Mouse (Mus musculus): ENCODE data around the gene Pan3. TPM values are rescaled to one million over a fixed set of nuclear protein-coding genes. Genes with fewer than 3 reads are reported as not detected.

Gene Pan3
- total and polyA plus RNA-seq, 3 experiments, result 11.2 to 122 (median 75.5) TPM

- peak; percentile 83 for DNase-seq
Observed at GRCm38 (mm10) chr5:147430936-147431839, 1.2 kb downstream of the Pan3 start.

- DNase-seq, result no peak
Observed at GRCm38 (mm10) chr5:147432927-147433326, 3.0 kb downstream of the Pan3 start.

- peak; percentile 29 for DNase-seq
Observed at GRCm38 (mm10) chr5:147435224-147435623, 5.3 kb downstream of the Pan3 start.

GRCm38 (mm10) chr5:147435751-147436150 lies 5.8 kb downstream of the Pan3 start:
- DNase-seq, result no peak

- no peak for DNase-seq
Observed at GRCm38 (mm10) chr5:147436491-147436890, 6.5 kb downstream of the Pan3 start.

- DNase-seq, result no peak
Observed at GRCm38 (mm10) chr5:147440996-147441507, 11.1 kb downstream of the Pan3 start.

- DNase-seq, result no peak
Observed at GRCm38 (mm10) chr5:147441979-147442378, 12.0 kb downstream of the Pan3 start.

- no peak for DNase-seq
Observed at GRCm38 (mm10) chr5:147442741-147443140, 12.8 kb downstream of the Pan3 start.

GRCm38 (mm10) chr5:147444298-147444697 lies 14.3 kb downstream of the Pan3 start:
- no peak for DNase-seq

- no peak for DNase-seq
Observed at GRCm38 (mm10) chr5:147444757-147445156, 14.8 kb downstream of the Pan3 start.

- DNase-seq, result no peak
Observed at GRCm38 (mm10) chr5:147445252-147445651, 15.3 kb downstream of the Pan3 start.

- DNase-seq, result no peak
Observed at GRCm38 (mm10) chr5:147448526-147448925, 18.6 kb downstream of the Pan3 start.

GRCm38 (mm10) chr5:147448933-147449332 lies 19.0 kb downstream of the Pan3 start:
- DNase-seq, result peak; percentile 45

- DNase-seq, result no peak
Observed at GRCm38 (mm10) chr5:147456491-147456890, 26.5 kb downstream of the Pan3 start.

GRCm38 (mm10) chr5:147459821-147460567 lies 30.0 kb downstream of the Pan3 start:
- peak; percentile 36 for DNase-seq

- DNase-seq, result no peak
Observed at GRCm38 (mm10) chr5:147463251-147463650, 33.3 kb downstream of the Pan3 start.

GRCm38 (mm10) chr5:147466361-147466760 lies 36.4 kb downstream of the Pan3 start:
- no peak for DNase-seq

GRCm38 (mm10) chr5:147471163-147471562 lies 41.2 kb downstream of the Pan3 start:
- no peak for DNase-seq

- DNase-seq, result no peak
Observed at GRCm38 (mm10) chr5:147473071-147473470, 43.1 kb downstream of the Pan3 start.

GRCm38 (mm10) chr5:147473856-147474255 lies 43.9 kb downstream of the Pan3 start:
- no peak for DNase-seq

- no peak for DNase-seq
Observed at GRCm38 (mm10) chr5:147476109-147476508, 46.1 kb downstream of the Pan3 start.

GRCm38 (mm10) chr5:147477106-147477505 lies 47.1 kb downstream of the Pan3 start:
- no peak for DNase-seq

- peak; percentile 71 for DNase-seq
Observed at GRCm38 (mm10) chr5:147479341-147479740, 49.4 kb downstream of the Pan3 start.

Data from adrenal gland, adult 2 months (tissue).